Mouse (Mus musculus) urinary bladder, postnatal 14 days (tissue): Measurements from ENCODE around the gene Hadh.

Experiments
- DNase-seq: peaks from one replicate; pipeline ENCODE4 v3.0.0; 2021; ENCODE audit warnings: low spot score

The Hadh gene

GRCm38 (mm10) chr3:131218636-131219390 is 53.1 kb downstream of the Hadh start:
- DNase-seq, result no peak

GRCm38 (mm10) chr3:131214841-131215240 is 57.1 kb downstream of the Hadh start:
- no peak for DNase-seq

GRCm38 (mm10) chr3:131214060-131214658 is 57.7 kb downstream of the Hadh start:
- no peak for DNase-seq

- DNase-seq, result no peak
These were observed 59.7 kb downstream of the Hadh start for GRCm38 (mm10) chr3:131212200-131212599.

GRCm38 (mm10) chr3:131208265-131208891 is 63.5 kb downstream of the Hadh start:
- DNase-seq, result no peak

GRCm38 (mm10) chr3:131207846-131208245 is 64.1 kb downstream of the Hadh start:
- DNase-seq, result no peak

- no peak for DNase-seq
These were observed 69.6 kb downstream of the Hadh start for GRCm38 (mm10) chr3:131202311-131202710.

GRCm38 (mm10) chr3:131199590-131200288 is 72.2 kb downstream of the Hadh start:
- no peak for DNase-seq

- DNase-seq, result no peak
These were observed 72.9 kb downstream of the Hadh start for GRCm38 (mm10) chr3:131198991-131199390.

GRCm38 (mm10) chr3:131196507-131197019 is 75.3 kb downstream of the Hadh start:
- no peak for DNase-seq

GRCm38 (mm10) chr3:131196050-131196449 is 75.9 kb downstream of the Hadh start:
- no peak for DNase-seq

GRCm38 (mm10) chr3:131191454-131191853 is 80.4 kb downstream of the Hadh start:
- DNase-seq, result no peak

- DNase-seq, result no peak
These were observed 81.1 kb downstream of the Hadh start for GRCm38 (mm10) chr3:131190671-131191367.

GRCm38 (mm10) chr3:131190239-131190638 is 81.7 kb downstream of the Hadh start:
- no peak for DNase-seq

- DNase-seq, result no peak
These were observed 85.7 kb downstream of the Hadh start for GRCm38 (mm10) chr3:131186193-131186592.
